Mouse (Mus musculus) forebrain, embryonic 16.5 days (tissue): ENCODE data around the gene Cirbp. TPM values are rescaled to one million over a fixed set of nuclear protein-coding genes. Genes with fewer than 3 reads are reported as not detected.

ENCODE experiments used
- ATAC-seq: fragments of 200-750 bp; cut with Nextera tagmentation; 2 replicates; pipeline ENCODE4 v1.8.0; 2017; ENCODE audit warnings: mild to moderate bottlenecking, moderate library complexity
- H3K27ac ChIP-seq: fragments of 300-500 bp; sonication (generic); 2 replicates; pipeline ENCODE4 v1.5.1; 2014; ENCODE audit warnings: low read length, control low read depth
- H3K27me3 ChIP-seq: fragments of 300-500 bp; sonication (generic); replicated peaks from 2 replicates; pipeline ENCODE4 v1.6.1; 2014; ENCODE audit warnings: low read length; ENCODE audit not compliant: control insufficient read depth, insufficient read depth
- H3K36me3 ChIP-seq: fragments of 300-500 bp; sonication (generic); 2 replicates; pipeline ENCODE4 v1.6.1; 2014; ENCODE audit not compliant: control insufficient read depth, insufficient read depth
- H3K4me1 ChIP-seq: fragments of 300-500 bp; sonication (generic); replicated peaks from 2 replicates; pipeline ENCODE4 v1.6.1; 2014; ENCODE audit warnings: low read length; ENCODE audit not compliant: control insufficient read depth, insufficient read depth
- H3K4me2 ChIP-seq: fragments of 300-500 bp; sonication (generic); 2 replicates; pipeline ENCODE4 v1.6.1; 2014; ENCODE audit warnings: mild to moderate bottlenecking, low read length, control low read depth
- H3K4me3 ChIP-seq: fragments of 300-500 bp; sonication (generic); replicated peaks from 2 replicates; pipeline ENCODE4 v1.5.1; 2014; ENCODE audit warnings: mild to moderate bottlenecking, low read length, control low read depth
- H3K9ac ChIP-seq: fragments of 300-500 bp; sonication (generic); replicated peaks from 2 replicates; pipeline ENCODE4 v1.6.1; 2014; ENCODE audit warnings: low read depth, low read length, control low read depth
- H3K9me3 ChIP-seq: fragments of 300-500 bp; sonication (generic); 2 replicates; pipeline ENCODE4 v1.6.1; 2016; ENCODE audit warnings: low read length; ENCODE audit not compliant: control insufficient read depth
- WGBS: fragments of 180-500 bp; shearing (Covaris S2); extraction: QIAGEN DNeasy Blood & Tissue Kit; methylation state at CpG from one replicate; pipeline ENCODE4 v1.1.7; 2014; 5-methylcytosine and 5-hydroxymethylcytosine counted together
- polyA plus RNA-seq: library from polyadenylated mRNA; unstranded; fragments of >200 nt; fragmentation: Nextera tagmentation; extraction: Ambion mirVana; gene quantifications from 2 replicates; pipeline ENCODE4 v1.2.1, GENCODE M21; 2015

The Cirbp gene
- polyA plus RNA-seq, 1 experiment from 2014 or later = 335 TPM

- Histone ChIP-seq H3K4me3 (peak within 1 kb of the TSS; percentile 59), H3K36me3 (peaks cover 18% of the 10 kb centered on the region), H3K9ac (peak within 1 kb of the TSS; percentile 74), H3K9me3 (no peaks in the 10 kb centered on the region), H3K27me3 (no peaks in the 10 kb centered on the region), H3K27ac (peak within 1 kb of the TSS; percentile 93), H3K4me1 (peaks cover 44% of the 10 kb centered on the region), H3K4me2 (peak within 1 kb of the TSS; percentile 63)
- 7% methylated on average over 34 of the region's 35 CpGs for WGBS
- ATAC-seq = peak; percentile 81
These were observed 6.9 kb downstream of the Cirbp start, which contains the start of gene 1600002K03Rik for GRCm38 (mm10) chr10:80172527-80173292. Gene 1600002K03Rik, plus strand, starts transcription at chr10:80172944.

GRCm38 (mm10) chr10:80173358-80173757 lies 7.6 kb downstream of the Cirbp start:
- ATAC-seq = no peak
- peak overlapping the region; percentile 54 for H3K9ac ChIP-seq
- H3K4me1 ChIP-seq = peaks cover 44% of the 10 kb centered on the region

GRCm38 (mm10) chr10:80173955-80174640 lies 8.3 kb downstream of the Cirbp start:
- no peak for ATAC-seq
- peaks cover 38% of the 10 kb centered on the region for H3K4me1 ChIP-seq
- no peak overlapping the region for H3K9ac ChIP-seq
- no peak overlapping the region for H3K4me3 ChIP-seq
- H3K27me3 ChIP-seq = no peaks in the 10 kb centered on the region
- H3K9me3 ChIP-seq = no peaks in the 10 kb centered on the region
- 84% methylated on average over 10 of the region's 10 CpGs for WGBS
- no peak overlapping the region for H3K4me2 ChIP-seq
- peaks cover 18% of the 10 kb centered on the region for H3K36me3 ChIP-seq
- no peak overlapping the region for H3K27ac ChIP-seq

More at GRCm38 (mm10) chr10:80173358-80173757, 7.6 kb downstream of the Cirbp start:
- Histone ChIP-seq H3K9me3 (no peaks in the 10 kb centered on the region), H3K27me3 (no peaks in the 10 kb centered on the region), H3K4me2 (peak overlapping the region; percentile 63), H3K27ac (peak overlapping the region; percentile 93), H3K36me3 (peaks cover 18% of the 10 kb centered on the region), H3K4me3 (peak overlapping the region; percentile 59)
- 10% methylated on average over 11 of the region's 11 CpGs for WGBS

- H3K4me1 ChIP-seq = peaks cover 33% of the 10 kb centered on the region
- no peak overlapping the region for H3K4me2 ChIP-seq
- no peaks in the 10 kb centered on the region for H3K27me3 ChIP-seq
- no peak overlapping the region for H3K27ac ChIP-seq
- WGBS = 56% methylated on average over 2 of the region's 2 CpGs
- H3K4me3 ChIP-seq = no peak overlapping the region
- no peaks in the 10 kb centered on the region for H3K9me3 ChIP-seq
- no peak overlapping the region for H3K9ac ChIP-seq
- no peak for ATAC-seq
- H3K36me3 ChIP-seq = peaks cover 18% of the 10 kb centered on the region
These were observed 8.9 kb downstream of the Cirbp start for GRCm38 (mm10) chr10:80174705-80175104.

GRCm38 (mm10) chr10:80175536-80176269 lies 9.9 kb downstream of the Cirbp start:
- no peak overlapping the region for H3K9ac ChIP-seq
- ATAC-seq = peak; percentile 4; the same call in 1 of the 2 replicates
- 16% methylated on average over 4 of the region's 4 CpGs for WGBS
- H3K27me3 ChIP-seq = no peaks in the 10 kb centered on the region
- no peak overlapping the region for H3K27ac ChIP-seq
- peaks cover 11% of the 10 kb centered on the region for H3K36me3 ChIP-seq
- peaks cover 30% of the 10 kb centered on the region for H3K4me1 ChIP-seq
- no peak overlapping the region for H3K4me2 ChIP-seq
- H3K9me3 ChIP-seq = no peaks in the 10 kb centered on the region
- H3K4me3 ChIP-seq = no peak overlapping the region

- Histone ChIP-seq H3K9me3 (no peaks in the 10 kb centered on the region), H3K4me2 (no peak overlapping the region), H3K36me3 (peaks cover 4% of the 10 kb centered on the region), H3K9ac (no peak overlapping the region), H3K27me3 (no peaks in the 10 kb centered on the region), H3K4me3 (no peak overlapping the region), H3K4me1 (peaks cover 36% of the 10 kb centered on the region), H3K27ac (no peak overlapping the region)
- no peak for ATAC-seq
- WGBS = 74% methylated on average over 5 of the region's 5 CpGs
These were observed 10.6 kb downstream of the Cirbp start for GRCm38 (mm10) chr10:80176270-80176834.

- Histone ChIP-seq H3K4me3 (no peak overlapping the region), H3K36me3 (no peaks in the 10 kb centered on the region), H3K27me3 (no peaks in the 10 kb centered on the region), H3K9ac (no peak overlapping the region), H3K9me3 (no peaks in the 10 kb centered on the region), H3K27ac (no peak overlapping the region), H3K4me2 (no peak overlapping the region), H3K4me1 (peaks cover 31% of the 10 kb centered on the region)
- 70% methylated on average over 7 of the region's 7 CpGs for WGBS
- no peak for ATAC-seq
These were observed 11.9 kb downstream of the Cirbp start for GRCm38 (mm10) chr10:80177441-80178279.
